Mouse (Mus musculus) thymus, postnatal 4 days (tissue): ENCODE data around the gene Sult2a3.
"Not testable (repeated sequence)": the region's sequence is repeated elsewhere in the genome, so short reads cannot be mapped to it uniquely, and the experiment has no call there.

ENCODE experiments used
- DNase-seq: peaks from one replicate; pipeline ENCODE4 v3.0.0; 2021

Sult2a3 gene

GRCm38 (mm10) chr7:14122944-14123343, at the start of gene Sult2a3:
Gene Sult2a3, minus strand, starts transcription at chr7:14123044.
- no peak for DNase-seq

DNA sequence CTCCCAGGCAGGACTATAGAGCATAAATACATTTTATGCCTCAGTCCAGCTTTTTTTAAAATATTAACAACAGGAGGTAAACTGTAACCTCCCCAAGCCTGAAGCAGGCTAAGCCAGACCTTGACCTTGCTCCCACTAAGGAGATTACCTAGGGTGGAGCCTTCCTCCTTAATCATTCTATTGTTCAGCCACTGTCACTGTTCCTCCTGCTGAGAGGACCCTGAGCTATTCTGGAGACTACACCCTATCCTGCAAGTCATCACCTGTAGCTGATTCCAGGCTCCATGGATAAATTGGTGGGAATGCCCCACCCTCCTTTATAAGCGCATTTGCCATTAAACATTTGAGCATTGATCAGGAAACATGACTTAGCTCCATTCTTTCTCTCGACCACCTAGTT, 2.4 kb downstream of the Sult2a3 start:
- DNase-seq = no peak

- DNase-seq = not testable (repeated sequence)
These were observed 3.0 kb downstream of the Sult2a3 start for GRCm38 (mm10) chr7:14119865-14120264.

- DNase-seq = no peak
These were observed 6.1 kb downstream of the Sult2a3 start for GRCm38 (mm10) chr7:14116761-14117160.

GRCm38 (mm10) chr7:14114471-14114870, 8.4 kb downstream of the Sult2a3 start:
- DNase-seq = not testable (repeated sequence)

DNA sequence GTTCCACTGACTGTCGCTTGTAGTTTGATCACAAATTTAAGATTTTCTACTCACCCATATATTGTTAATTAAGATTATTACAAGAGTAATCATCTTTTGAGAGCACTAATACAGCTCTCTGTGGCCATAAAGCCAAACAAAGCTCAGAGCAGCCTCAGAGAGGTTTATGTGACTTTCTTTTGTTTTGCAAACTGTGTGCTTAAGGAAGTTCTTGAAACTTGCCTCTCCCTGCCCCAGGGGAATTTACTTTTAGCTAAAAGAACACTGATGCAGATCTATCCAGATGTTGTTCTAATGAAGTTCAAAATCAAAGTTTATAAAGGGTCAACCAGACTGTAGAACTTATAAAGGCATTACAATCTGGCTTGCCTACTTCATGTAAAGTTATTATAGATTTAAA, 75.0 kb downstream of the Sult2a3 start:
- DNase-seq = not testable (repeated sequence)

DNA sequence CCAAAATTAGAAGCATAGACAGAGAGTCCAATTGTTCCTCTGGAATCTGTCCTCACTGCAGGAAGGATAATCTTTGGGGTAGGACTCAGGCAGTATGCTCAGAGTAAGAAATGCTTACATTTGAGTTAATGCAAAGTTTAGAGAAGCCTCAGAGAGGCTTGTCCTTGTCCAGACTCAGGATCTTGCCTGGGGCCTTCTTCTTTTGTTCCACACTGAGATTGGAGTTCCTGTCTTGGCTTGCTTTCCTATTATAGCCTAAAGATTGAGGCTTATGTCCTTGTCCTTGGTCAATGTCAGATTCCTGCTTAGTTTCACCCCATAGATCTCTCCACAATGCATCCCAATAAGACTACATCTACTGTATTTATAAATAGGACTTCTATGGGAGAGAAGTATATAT, 92.0 kb downstream of the Sult2a3 start:
- not testable (repeated sequence) for DNase-seq
